Mouse (Mus musculus): ENCODE measurements around the gene Lrmda.
A peak's percentile ranks its signal among the peaks of the same experiment; 100 is the strongest.

The Lrmda gene

DNA sequence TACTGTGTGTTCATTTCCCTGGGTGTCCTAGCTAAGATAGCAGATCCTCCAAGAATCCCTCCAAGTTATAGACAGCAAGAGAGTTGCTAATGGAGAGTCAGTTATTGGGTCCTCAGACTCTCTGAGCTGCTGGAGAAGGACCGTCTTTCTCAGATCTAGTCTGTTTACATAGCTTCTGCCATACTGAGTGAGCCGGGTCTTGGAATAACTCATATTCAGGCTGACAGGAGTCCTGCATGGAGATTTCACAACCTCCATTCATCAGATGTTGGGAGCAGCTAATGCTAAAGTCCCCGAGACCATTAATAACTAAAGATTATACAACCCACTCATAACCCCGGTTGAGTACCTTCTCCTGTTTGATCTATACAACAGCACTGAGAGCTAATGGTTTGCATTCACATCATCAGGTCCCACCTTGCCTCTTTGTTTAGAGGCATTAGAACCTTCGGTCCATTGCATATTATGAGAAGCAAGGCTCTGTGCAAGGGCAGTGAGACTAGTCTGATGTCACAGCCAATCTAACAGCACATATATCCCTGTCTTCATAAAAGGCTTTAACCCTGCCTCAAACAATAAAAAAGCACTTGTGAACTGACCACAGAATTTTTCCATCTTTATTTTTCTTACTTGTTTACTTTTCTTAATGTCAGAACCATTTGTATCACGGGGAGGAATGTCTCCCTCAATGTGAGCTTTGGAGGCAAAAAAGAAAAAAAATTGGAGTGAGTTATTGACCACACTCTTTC lies 1037.9 kb downstream of the Lrmda start:
- DNase-seq (ENCODE audit: low spot score): no peak

DNA sequence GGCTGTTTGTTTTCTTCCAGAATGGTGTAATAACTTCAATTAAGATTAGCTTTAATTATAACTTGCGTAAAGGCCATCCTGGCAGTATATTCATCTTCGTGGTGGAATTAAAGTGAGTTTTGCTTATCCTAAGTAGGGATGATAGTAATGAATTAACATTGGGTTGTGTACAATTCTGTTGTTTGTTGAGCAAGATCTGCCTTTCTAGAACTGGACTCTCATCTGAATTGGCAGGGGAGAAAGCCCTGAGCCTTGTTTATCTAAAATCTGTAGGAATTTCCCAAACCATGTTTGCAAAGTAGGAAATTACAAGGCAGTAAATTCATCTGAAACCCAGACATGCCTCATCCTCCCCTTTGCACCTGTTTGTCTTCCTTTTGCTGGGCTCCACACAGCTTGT lies 1038.5 kb downstream of the Lrmda start:
- no peak for DNase-seq (ENCODE audit: low spot score)

DNA sequence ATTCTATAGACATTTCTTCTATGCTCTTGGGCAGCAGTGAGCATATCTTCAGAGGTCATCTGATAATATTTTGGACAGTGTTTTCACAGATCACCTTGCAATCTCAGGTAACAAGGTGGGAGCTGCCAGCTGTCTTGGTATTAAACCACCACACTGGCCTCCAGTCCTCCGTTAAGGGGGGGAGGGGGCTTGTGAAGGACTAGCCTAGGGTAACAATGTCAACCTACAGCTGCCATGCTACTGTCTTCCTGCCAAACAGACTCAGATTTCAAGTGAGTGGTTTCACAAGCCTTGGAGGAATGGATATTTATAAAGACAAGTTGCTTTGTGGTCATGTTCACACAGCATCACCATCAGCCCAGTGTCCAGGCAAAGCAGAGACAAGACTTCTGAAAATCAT lies 1059.2 kb downstream of the Lrmda start:
- DNase-seq (ENCODE audit: low spot score): no peak

DNA sequence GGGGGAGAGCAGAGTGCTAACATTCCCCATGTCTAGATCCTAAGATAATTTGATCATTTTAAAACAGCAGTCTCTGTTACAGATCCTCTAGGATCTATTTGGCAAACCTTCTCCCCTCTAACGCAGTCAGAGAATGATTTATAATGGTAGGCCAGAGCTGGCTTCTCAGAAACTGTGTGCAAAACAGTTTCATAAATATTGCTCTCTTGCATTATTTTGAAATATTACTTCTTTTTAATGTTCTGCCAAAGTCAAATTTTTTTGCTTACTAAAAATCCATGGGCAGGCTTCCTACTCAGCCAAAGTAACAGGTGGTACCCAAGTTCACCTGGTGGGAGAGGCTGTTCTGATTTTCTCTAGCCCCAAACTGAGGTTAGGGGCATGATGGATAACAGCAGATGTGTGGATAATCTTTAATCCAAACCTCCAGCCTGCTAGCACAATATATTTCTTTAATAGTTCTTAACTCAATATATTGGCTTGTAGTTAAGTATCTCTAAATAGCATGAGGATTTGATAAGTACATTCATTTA lies 1064.8 kb downstream of the Lrmda start:
- DNase-seq (ENCODE audit: low spot score): no peak

DNA sequence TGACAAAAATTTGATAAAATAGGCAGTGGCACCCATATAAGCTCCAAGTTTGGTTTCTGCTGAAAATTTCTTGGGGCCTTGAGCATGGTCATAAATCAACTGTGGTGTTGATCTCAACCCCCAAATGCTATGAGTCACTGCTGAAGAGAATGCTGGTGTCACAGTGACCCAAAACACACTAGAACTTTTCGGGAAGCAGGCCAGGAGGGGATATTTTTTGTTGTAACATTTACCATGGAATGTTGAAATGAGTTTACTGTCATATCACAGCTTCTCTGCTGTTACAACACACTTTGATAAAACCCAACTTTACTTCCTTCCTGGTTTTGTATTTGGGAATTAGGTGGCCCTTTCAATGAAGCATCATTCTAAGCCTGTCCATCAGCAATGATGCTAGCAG lies 1065.3 kb downstream of the Lrmda start:
- DNase-seq (ENCODE audit: low spot score): peak; percentile 9

DNA sequence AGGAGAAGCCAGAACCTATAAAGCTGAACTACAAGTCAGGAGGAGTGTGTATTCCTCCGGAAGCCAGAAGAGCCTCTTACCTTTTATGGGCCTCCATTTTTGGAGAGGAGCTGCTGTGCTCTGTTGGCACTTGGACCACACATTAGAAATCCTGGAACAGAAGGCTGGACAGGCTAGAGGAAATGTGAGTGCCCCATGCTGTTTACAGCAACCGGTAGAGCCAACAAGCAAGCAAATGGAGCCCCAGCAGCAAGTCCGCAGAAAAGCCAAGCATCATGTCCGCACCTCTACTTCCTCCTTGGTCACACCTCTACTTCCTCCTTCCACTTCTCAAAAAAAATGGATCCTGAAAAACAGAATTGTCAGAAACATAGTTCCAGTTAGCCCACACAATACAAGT lies 1073.8 kb downstream of the Lrmda start:
- no peak for DNase-seq (ENCODE audit: low spot score)

DNA sequence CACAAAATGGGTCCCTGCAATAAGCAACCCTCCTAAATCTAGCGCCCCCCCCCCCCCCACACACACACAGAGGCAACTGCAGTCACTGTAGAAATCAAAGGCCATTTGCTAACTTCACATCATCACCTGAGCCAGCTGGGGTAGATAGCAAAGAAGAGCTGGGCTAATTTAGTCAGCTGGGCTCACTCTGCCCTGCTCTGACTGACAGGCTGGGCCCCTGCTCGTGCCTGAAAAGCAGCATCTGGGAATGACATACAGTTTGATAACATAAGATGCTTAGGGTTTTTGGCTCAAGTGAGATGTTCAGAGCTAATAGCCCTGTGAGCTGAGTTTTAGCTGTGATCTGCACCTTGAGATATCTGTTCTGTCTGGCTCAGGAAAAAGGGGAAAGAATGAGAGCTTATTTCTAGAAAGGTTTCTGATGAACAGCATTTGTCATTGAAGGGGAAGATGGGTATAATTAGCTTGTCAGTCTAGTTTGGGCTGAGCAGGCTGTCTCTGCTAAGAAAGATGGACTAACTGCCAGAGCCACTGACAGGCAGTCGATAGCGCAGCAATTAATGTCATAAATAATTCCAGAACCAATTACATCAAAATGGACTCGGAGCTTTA lies 1075.1 kb downstream of the Lrmda start:
- DNase-seq (ENCODE audit: low spot score): no peak

DNA sequence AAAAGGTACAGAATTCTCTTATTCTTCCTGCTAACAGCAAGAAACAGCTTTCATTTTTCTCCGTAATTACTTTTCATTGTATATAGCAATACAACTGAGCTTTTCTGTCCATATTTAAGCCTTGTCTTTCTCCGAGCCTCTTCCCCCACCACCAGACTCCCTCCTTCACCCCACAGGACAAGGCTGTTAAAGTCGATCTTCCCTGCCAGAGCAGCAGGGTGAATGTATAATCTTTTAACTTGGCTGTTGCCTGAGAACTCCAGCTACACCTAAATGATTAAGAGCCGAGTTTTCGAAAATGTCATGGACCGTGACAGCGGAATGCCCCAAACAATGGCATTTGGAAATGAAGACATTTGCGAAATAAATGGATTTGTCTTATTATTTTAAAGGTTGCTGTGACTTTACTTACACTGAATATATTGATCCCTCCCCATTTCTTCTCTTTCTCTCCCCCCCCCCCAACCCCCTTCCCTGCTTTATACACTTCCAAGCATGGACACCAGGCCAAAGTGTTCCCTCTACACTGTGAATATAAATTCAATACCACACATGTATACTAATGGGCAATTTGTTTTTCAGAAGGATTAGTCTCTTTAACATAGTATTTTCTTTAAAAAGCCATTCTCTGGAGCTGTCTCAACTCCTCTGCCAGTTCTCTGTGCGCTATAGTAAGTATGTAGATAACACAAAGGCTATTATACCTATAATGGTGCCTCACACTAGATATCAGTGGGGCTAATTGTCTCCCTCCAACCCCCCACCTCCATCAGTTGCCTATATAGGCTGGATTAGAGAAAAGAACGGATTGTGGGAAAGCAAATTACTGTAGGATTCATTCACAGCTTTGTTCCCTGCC lies 1075.9 kb downstream of the Lrmda start:
- no peak for DNase-seq (ENCODE audit: low spot score)

DNA sequence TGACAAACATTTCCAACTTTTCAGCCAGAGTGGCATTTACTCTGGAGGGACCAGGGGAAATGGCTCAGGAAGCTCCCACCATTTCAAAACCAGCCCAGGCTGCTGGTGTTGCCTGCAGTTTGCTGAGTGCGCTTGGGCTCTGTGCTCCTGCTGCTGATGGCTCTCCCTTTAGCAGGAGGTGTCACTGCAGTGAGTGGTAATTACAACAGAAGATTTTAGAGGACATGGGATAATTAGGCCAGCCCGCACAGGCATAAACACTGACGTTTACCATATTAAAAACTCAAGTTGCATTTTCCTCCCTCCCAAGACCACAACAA lies 1076.5 kb downstream of the Lrmda start:
- no peak for DNase-seq (ENCODE audit: low spot score)

DNA sequence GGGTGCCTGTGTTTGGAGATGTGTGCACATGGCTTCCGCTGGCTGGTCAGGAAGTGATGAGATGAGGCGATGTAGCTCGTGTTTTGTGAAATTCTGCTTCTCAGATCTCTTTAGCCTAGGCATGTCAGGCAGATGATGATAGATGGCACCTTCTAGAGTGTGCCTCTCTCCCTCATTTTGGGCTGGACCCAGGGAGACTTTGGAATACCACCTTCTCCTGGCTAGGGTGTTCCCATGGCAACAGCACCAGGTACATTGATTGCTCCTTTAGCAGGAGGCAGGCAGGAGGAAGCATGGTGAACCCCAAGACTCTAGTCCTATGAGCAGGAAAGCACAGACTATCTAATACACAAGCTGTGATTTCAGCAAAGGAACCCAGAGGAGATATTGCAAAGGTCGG lies 1076.9 kb downstream of the Lrmda start:
- no peak for DNase-seq (ENCODE audit: low spot score)
